Mouse (Mus musculus): Measurements from ENCODE around the gene Adcy6. TPM values are rescaled to one million over a fixed set of nuclear protein-coding genes. Genes with fewer than 3 reads are reported as not detected.

Adcy6 gene
- polyA plus RNA-seq, 1 experiment from 2014 or later: 11.2 TPM

DNA sequence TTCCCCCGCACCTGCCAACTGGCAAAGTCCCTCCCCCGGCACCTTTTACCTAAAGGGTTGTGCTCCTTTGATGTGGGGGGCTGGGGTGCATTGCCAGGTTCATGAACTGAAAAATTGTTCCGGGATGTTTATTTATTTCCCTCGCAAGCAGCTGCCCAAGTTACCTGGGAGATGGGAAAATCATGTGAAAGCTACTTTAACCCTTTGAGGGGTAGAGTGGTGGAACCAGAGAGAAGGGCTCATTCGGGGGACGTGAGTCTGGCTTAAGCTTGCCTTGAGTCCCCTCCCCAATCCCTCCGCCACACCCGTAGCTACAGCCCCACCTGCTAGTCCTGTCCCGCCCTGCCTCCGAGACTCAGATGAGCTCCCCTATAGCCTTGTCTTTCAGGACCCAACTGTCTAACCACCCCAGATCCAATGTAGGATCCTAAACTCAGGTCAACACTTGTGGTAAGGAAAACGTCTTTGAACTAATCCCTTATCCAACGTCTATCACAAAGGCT lies 306 bp upstream of the Adcy6 start:
- Histone ChIP-seq H3K4me1 (replicated peaks; ENCODE audit: control insufficient read depth, insufficient read depth, low read length) (peaks cover 19% of the 10 kb centered on the region; the same call in 1 of the 2 replicates), H3K4me2 (ENCODE audit: low read depth, low read length, severe bottlenecking) (peak overlapping the region; percentile 93), H3K9me3 (ENCODE audit: control insufficient read depth, low read length) (no peaks in the 10 kb centered on the region), H3K27me3 (ENCODE audit: control insufficient read depth, insufficient read depth, low read length) (no peaks in the 10 kb centered on the region), H3K9ac (ENCODE audit: low read length) (peak overlapping the region; percentile 92), H3K27ac (ENCODE audit: low read depth, low read length) (peak overlapping the region; percentile 76), H3K36me3 (ENCODE audit: control insufficient read depth, insufficient read depth, low read length) (no peaks in the 10 kb centered on the region), H3K4me3 (ENCODE audit: low read depth, low read length) (peak overlapping the region; percentile 84)
- DNase-seq (ENCODE audit: low spot score) (no peak), ATAC-seq (replicated peaks; ENCODE audit: low FRiP score) (no peak)
- 3% methylated on average over 12 of the region's 12 CpGs for WGBS

DNA sequence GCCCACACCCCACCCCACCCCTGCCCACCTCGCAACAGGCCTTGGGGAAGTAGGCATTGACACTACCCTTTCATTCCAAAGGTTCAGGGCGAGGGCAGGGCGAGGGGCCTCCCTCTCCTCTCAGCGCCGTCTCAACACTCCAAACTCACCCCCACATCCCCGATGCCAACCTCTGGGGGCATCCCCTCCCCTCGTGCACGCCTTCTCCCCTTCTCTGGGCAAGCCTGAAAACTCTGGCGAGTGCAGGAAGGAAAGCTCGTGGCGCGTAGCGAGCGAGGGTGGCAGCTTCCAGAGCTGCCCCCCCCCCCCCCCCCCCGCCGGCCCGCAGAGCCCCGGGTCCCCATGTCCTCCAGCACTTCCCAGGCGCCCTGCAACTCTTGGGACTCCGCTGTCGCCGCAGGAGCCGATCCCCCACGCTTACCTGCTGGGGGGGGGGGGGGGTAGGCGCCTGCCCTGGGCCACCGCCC lies 1.1 kb downstream of the Adcy6 start:
- peak; percentile 74 for DNase-seq (ENCODE audit: low spot score)

DNA sequence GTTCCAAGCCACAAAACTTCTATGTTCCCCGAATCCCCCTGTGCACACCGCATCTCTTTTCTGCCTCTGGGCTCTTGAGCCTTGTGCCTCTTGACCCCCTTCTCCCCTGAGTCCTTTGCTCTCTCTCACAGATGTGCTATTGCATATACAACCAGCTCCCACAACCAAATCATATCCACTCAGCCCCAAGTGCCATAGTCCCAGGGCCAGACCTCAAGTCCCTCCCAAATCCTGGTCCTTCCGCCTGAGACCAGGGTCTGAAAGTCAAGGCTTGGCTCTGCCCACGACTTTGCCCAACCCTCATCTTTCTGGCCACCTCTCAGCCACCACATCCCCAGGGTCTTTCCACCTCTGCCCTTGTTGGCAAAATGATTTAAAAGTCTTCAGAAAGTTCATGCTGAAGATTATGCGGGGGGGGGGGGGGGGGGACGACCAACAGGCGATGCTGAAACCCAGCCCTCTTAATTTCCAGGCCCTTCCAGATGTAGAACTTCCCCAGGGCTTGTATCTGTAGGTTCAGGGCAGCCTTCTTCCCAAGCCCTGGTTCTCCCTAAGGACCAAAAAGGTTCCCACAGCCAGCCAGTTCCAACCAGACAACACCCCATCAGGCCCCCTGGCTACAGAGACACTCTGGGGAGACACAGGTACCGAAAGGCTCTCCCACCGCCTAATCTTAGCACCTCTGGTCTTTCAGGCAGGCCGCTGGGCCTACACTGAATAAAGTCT lies 1.7 kb downstream of the Adcy6 start:
- peaks cover 3% of the 10 kb centered on the region; the same call in 1 of the 2 replicates for H3K36me3 ChIP-seq (ENCODE audit: control insufficient read depth, insufficient read depth, low read length)
- peak overlapping the region; percentile 84 for H3K4me3 ChIP-seq (ENCODE audit: low read depth, low read length)
- peak overlapping the region; percentile 93 for H3K4me2 ChIP-seq (ENCODE audit: low read depth, low read length, severe bottlenecking)
- peak overlapping the region; percentile 92 for H3K9ac ChIP-seq (ENCODE audit: low read length)
- peaks cover 19% of the 10 kb centered on the region; the same call in 1 of the 2 replicates for H3K4me1 ChIP-seq (replicated peaks; ENCODE audit: control insufficient read depth, insufficient read depth, low read length)
- ATAC-seq (replicated peaks; ENCODE audit: low FRiP score) (no peak), DNase-seq (ENCODE audit: low spot score) (no peak)
- no peaks in the 10 kb centered on the region for H3K9me3 ChIP-seq (ENCODE audit: control insufficient read depth, low read length)
- H3K27ac ChIP-seq (ENCODE audit: low read depth, low read length): no peak overlapping the region
- no peaks in the 10 kb centered on the region for H3K27me3 ChIP-seq (ENCODE audit: control insufficient read depth, insufficient read depth, low read length)
- WGBS: 21% methylated on average over 8 of the region's 10 CpGs

More for the DNA sequence above, 1.1 kb downstream of the Adcy6 start:
- peak; percentile 18 for ATAC-seq (replicated peaks; ENCODE audit: low FRiP score)
- peaks cover 1% of the 10 kb centered on the region; the same call in 1 of the 2 replicates for H3K36me3 ChIP-seq (ENCODE audit: control insufficient read depth, insufficient read depth, low read length)
- H3K27me3 ChIP-seq (ENCODE audit: control insufficient read depth, insufficient read depth, low read length): no peaks in the 10 kb centered on the region
- H3K9me3 ChIP-seq (ENCODE audit: control insufficient read depth, low read length): no peaks in the 10 kb centered on the region
- H3K4me2 ChIP-seq (ENCODE audit: low read depth, low read length, severe bottlenecking): peak overlapping the region; percentile 93
- H3K27ac ChIP-seq (ENCODE audit: low read depth, low read length): peak overlapping the region; percentile 76
- WGBS: under 1% methylated on average over 14 of the region's 26 CpGs
- H3K4me3 ChIP-seq (ENCODE audit: low read depth, low read length): peak overlapping the region; percentile 84
- H3K4me1 ChIP-seq (replicated peaks; ENCODE audit: control insufficient read depth, insufficient read depth, low read length): peaks cover 19% of the 10 kb centered on the region; the same call in 1 of the 2 replicates
- H3K9ac ChIP-seq (ENCODE audit: low read length): peak overlapping the region; percentile 92

DNA sequence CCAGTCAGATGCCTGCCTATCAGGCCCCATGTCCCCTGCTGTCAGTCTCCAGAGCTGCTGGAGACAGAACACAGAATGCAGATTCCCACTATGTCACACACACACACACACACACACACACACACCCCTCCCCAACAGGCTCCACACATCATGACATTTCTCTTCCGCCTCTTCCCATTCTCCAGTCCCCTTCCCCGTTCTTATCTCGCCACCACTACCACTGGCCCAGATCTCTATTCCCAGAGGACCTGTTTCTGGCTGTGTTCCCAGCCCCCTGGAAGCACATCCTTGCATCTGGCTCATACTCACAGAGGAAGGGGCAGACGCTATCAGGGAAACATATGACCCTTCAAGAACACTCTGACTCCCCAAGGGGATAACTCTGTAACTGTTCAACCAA lies 2.3 kb downstream of the Adcy6 start:
- peaks cover 19% of the 10 kb centered on the region; the same call in 1 of the 2 replicates for H3K4me1 ChIP-seq (replicated peaks; ENCODE audit: control insufficient read depth, insufficient read depth, low read length)
- ATAC-seq (replicated peaks; ENCODE audit: low FRiP score) (no peak), DNase-seq (ENCODE audit: low spot score) (no peak)
- peak overlapping the region; percentile 93 for H3K4me2 ChIP-seq (ENCODE audit: low read depth, low read length, severe bottlenecking)
- H3K4me3 ChIP-seq (ENCODE audit: low read depth, low read length): no peak overlapping the region
- WGBS: 59% methylated on average over 4 of the region's 4 CpGs
- H3K27ac ChIP-seq (ENCODE audit: low read depth, low read length): no peak overlapping the region
- no peaks in the 10 kb centered on the region for H3K27me3 ChIP-seq (ENCODE audit: control insufficient read depth, insufficient read depth, low read length)
- H3K36me3 ChIP-seq (ENCODE audit: control insufficient read depth, insufficient read depth, low read length): peaks cover 3% of the 10 kb centered on the region; the same call in 1 of the 2 replicates
- no peak overlapping the region; the same call in 1 of the 2 replicates for H3K9ac ChIP-seq (ENCODE audit: low read length)
- no peaks in the 10 kb centered on the region for H3K9me3 ChIP-seq (ENCODE audit: control insufficient read depth, low read length)

DNA sequence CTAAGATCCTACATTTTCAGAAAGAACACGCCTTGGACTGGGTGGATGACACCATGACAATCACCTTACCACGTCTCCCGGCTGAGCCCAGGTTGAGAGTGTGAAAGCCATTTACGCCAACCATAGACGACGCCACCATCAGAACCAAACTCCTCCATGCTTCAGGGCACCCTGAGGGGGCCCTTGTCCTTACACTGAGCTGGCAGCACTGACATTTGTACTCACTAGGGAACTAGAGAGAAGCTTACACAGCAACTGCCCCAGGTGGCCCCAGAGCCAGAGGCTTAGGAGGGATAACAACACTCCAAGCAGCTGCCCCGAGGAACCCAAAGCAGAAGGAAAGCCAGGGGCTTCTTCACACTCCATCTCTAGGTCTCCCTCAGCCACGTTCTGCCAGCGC lies 3.1 kb downstream of the Adcy6 start:
- no peak overlapping the region for H3K9ac ChIP-seq (ENCODE audit: low read length)
- peaks cover 3% of the 10 kb centered on the region; the same call in 1 of the 2 replicates for H3K36me3 ChIP-seq (ENCODE audit: control insufficient read depth, insufficient read depth, low read length)
- ATAC-seq (replicated peaks; ENCODE audit: low FRiP score) (no peak), DNase-seq (ENCODE audit: low spot score) (no peak)
- H3K4me2 ChIP-seq (ENCODE audit: low read depth, low read length, severe bottlenecking): no peak overlapping the region
- H3K4me3 ChIP-seq (ENCODE audit: low read depth, low read length): peak overlapping the region; percentile 1; the same call in 1 of the 2 replicates
- no peaks in the 10 kb centered on the region for H3K9me3 ChIP-seq (ENCODE audit: control insufficient read depth, low read length)
- peaks cover 20% of the 10 kb centered on the region; the same call in 1 of the 2 replicates for H3K4me1 ChIP-seq (replicated peaks; ENCODE audit: control insufficient read depth, insufficient read depth, low read length)
- no peaks in the 10 kb centered on the region for H3K27me3 ChIP-seq (ENCODE audit: control insufficient read depth, insufficient read depth, low read length)
- 70% methylated on average over 9 of the region's 9 CpGs for WGBS
- no peak overlapping the region for H3K27ac ChIP-seq (ENCODE audit: low read depth, low read length)

DNA sequence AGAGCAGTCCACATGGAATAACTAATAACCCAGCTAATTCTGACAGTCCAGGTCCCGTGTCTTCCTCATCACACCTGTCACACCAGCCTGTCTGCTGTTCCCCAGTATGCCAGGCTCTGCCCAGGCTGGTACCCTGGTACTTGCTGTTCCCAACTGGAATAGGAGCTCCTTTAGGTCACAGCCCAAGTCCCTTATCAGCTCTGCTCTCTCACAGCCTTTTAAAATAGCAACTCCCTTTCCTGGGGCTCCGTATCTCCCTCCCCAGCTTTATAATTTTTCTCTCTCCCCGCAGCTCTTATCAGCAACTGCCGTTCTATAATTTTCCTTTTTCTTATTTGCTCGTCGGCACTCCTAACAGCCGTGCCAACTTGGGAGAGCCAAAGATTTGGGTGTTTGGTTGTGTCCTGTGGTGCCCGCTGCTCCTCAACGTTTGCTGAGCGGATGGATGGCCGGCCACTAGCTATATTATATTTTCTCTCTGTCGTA lies 3.8 kb downstream of the Adcy6 start:
- H3K4me1 ChIP-seq (replicated peaks; ENCODE audit: control insufficient read depth, insufficient read depth, low read length): peaks cover 20% of the 10 kb centered on the region; the same call in 1 of the 2 replicates
- H3K4me2 ChIP-seq (ENCODE audit: low read depth, low read length, severe bottlenecking): no peak overlapping the region
- no peaks in the 10 kb centered on the region for H3K9me3 ChIP-seq (ENCODE audit: control insufficient read depth, low read length)
- H3K4me3 ChIP-seq (ENCODE audit: low read depth, low read length): no peak overlapping the region
- no peak overlapping the region for H3K27ac ChIP-seq (ENCODE audit: low read depth, low read length)
- no peak for ATAC-seq (replicated peaks; ENCODE audit: low FRiP score)
- WGBS: 93% methylated on average over 12 of the region's 12 CpGs
- H3K9ac ChIP-seq (ENCODE audit: low read length): no peak overlapping the region
- no peak for DNase-seq (ENCODE audit: low spot score)
- H3K36me3 ChIP-seq (ENCODE audit: control insufficient read depth, insufficient read depth, low read length): peaks cover 3% of the 10 kb centered on the region; the same call in 1 of the 2 replicates
- H3K27me3 ChIP-seq (ENCODE audit: control insufficient read depth, insufficient read depth, low read length): no peaks in the 10 kb centered on the region

DNA sequence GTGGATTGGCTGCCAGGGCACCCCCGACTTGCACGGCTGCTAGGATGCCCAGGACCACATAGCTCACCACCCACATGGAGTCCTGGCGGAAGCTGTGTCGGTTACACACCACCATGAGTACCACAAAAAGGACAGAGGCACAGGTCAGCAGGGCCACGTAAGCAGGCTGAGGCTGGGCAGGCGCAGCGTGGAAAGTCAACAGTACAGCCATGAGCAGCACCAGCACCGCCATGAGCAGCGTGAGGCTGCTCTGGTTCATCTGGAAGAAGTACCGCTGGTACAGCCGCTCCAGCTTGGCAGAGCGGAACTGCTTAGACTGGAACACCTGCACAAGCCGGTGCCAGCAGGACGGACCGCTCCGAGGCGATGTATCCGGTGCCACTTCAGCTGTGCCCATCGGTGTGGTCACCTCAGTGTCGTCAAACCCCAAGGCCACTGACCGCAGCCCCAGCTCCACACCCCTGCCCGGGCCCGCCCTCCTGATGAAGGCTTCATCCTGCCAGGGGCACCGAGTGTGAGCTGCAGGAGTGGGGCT lies 5.8 kb downstream of the Adcy6 start:
- Histone ChIP-seq H3K36me3 (ENCODE audit: control insufficient read depth, insufficient read depth, low read length) (peaks cover 3% of the 10 kb centered on the region; the same call in 1 of the 2 replicates), H3K9me3 (ENCODE audit: control insufficient read depth, low read length) (no peaks in the 10 kb centered on the region), H3K27me3 (ENCODE audit: control insufficient read depth, insufficient read depth, low read length) (no peaks in the 10 kb centered on the region), H3K4me1 (replicated peaks; ENCODE audit: control insufficient read depth, insufficient read depth, low read length) (peaks cover 19% of the 10 kb centered on the region; the same call in 1 of the 2 replicates), H3K27ac (ENCODE audit: low read depth, low read length) (no peak overlapping the region), H3K4me3 (ENCODE audit: low read depth, low read length) (no peak overlapping the region), H3K4me2 (ENCODE audit: low read depth, low read length, severe bottlenecking) (no peak overlapping the region), H3K9ac (ENCODE audit: low read length) (no peak overlapping the region)
- WGBS: 96% methylated on average over 24 of the region's 24 CpGs
- ATAC-seq (replicated peaks; ENCODE audit: low FRiP score) (no peak), DNase-seq (ENCODE audit: low spot score) (no peak)

DNA sequence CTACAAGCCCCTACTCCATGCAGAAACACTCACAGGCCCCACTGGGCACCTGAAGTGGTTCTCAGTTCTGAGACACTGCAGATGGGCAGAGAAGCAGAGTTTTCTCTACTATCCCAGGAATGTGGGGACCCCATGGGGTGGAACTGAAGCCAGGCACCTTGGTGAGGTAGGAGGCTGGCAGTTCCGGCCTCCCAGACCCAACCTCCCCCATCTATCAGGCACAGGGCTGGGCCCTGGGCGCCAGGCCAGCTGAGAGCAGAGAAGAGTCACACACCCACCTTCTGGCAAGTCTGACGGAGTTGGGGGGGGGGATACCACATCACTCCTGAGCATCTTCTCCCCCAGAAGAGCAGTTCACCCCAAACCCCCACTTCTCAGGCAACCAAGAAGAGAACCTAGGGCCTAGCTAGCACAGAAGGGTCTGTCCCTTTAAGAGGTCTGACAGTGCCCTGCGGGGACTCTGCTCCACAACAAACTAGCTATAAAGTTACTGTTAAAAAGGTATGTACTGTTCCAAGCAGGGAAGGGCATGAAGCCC lies 6.9 kb downstream of the Adcy6 start:
- Histone ChIP-seq H3K4me2 (ENCODE audit: low read depth, low read length, severe bottlenecking) (no peak overlapping the region), H3K4me1 (replicated peaks; ENCODE audit: control insufficient read depth, insufficient read depth, low read length) (peaks cover 14% of the 10 kb centered on the region; the same call in 1 of the 2 replicates), H3K9ac (ENCODE audit: low read length) (no peak overlapping the region), H3K27me3 (ENCODE audit: control insufficient read depth, insufficient read depth, low read length) (no peaks in the 10 kb centered on the region), H3K27ac (ENCODE audit: low read depth, low read length) (no peak overlapping the region), H3K9me3 (ENCODE audit: control insufficient read depth, low read length) (no peaks in the 10 kb centered on the region), H3K4me3 (ENCODE audit: low read depth, low read length) (no peak overlapping the region), H3K36me3 (ENCODE audit: control insufficient read depth, insufficient read depth, low read length) (peaks cover 6% of the 10 kb centered on the region)
- ATAC-seq (replicated peaks; ENCODE audit: low FRiP score): no peak
- no peak for DNase-seq (ENCODE audit: low spot score)
- WGBS: 68% methylated on average over 4 of the region's 4 CpGs
